ENCODE assay signal across 1 mouse cellular context in the genomic region with DNA sequence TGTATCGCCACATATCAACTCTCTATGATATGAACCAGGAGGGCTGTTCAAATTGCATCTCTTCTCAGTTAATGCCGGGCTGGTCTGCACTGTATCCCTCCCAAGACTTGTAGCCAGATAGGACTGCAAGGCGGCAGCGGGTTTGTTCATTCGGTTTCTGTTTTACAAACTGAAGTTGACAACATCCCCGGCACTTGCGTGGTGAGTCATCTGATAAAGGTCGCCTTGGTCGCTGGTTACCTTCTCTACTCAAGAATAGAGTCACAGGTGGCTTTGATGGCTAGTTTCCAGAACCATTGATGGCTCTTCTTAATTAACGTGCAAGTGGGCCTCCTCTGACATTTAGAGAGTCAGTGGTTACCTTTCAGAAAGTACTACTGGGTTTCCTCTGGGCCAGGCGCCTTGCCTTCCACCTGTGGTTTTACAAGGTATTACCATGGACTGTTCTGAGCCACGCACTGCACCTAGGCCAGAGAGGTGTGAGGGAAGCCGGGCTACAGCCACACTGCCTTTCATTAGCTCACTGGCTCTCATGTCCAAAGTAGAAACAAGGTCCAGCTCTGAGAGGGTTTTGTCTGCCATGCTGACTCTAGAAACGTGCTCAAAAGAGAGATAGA.
A peak's percentile ranks its signal among the peaks of the same experiment; 100 is the strongest.
TF ChIP-seq lines count a peak whose summit lies in the region.

No protein-coding gene starts in this region.

TF ChIP-seq in CH12.LX, 34 proteins besides CTCF, POLR2A, EP300 and RAD21 (continued from another document):
- TF ChIP-seq ZKSCAN1 (IDR thresholded peaks at IDR 0.05; ENCODE audit: borderline replicate concordance, low read depth, low read length) (no peak), MAZ (IDR thresholded peaks at IDR 0.05; ENCODE audit: low read depth, low read length) (no peak), USF1 (IDR thresholded peaks at IDR 0.05; ENCODE audit: low read depth, low read length) (no peak), JUN (IDR thresholded peaks at IDR 0.05; ENCODE audit: insufficient read depth, low read depth, low read length) (peak; percentile 34; the same call in 1 of the 2 replicates), UBTF (IDR thresholded peaks at IDR 0.05; ENCODE audit: low read depth, low read length) (peak; percentile 90), MEF2A (IDR thresholded peaks at IDR 0.05; ENCODE audit: borderline replicate concordance, low read depth, low read length) (peak; percentile 86), CHD2 (IDR thresholded peaks at IDR 0.05; ENCODE audit: low read length) (0 out of 2 replicates have a peak, but pooled peaks have one; percentile 33), ETS1 (conservative IDR thresholded peaks at IDR 0.05; ENCODE audit: low read depth, low read length) (peak; percentile 91), ZC3H11A (IDR thresholded peaks at IDR 0.05; ENCODE audit: low read depth, low read length) (no peak)
